Mouse (Mus musculus) liver, adult 10 weeks (tissue): ENCODE results near the gene 1700092M07Rik. TPM values are rescaled to one million over a fixed set of nuclear protein-coding genes. Genes with fewer than 3 reads are reported as not detected.

Source experiments
- polyA plus RNA-seq: library from polyadenylated mRNA; stranded (reverse); fragments of 350-450 nt; fragmentation: Illumina TruSeq; extraction: RNeasy Lipid Tissue Mini Kit (QIAGEN cat#74804); gene quantifications from one replicate; pipeline ENCODE4 v1.2.3, GENCODE M21; 2014; ENCODE audit warnings: low read depth, low replicate concordance

1700092M07Rik gene
- polyA plus RNA-seq: not detected

GRCm38 (mm10) chr19:8740603-8741002, at the start of gene 1700092M07Rik:
Gene 1700092M07Rik, plus strand, starts transcription at chr19:8740718.

DNA sequence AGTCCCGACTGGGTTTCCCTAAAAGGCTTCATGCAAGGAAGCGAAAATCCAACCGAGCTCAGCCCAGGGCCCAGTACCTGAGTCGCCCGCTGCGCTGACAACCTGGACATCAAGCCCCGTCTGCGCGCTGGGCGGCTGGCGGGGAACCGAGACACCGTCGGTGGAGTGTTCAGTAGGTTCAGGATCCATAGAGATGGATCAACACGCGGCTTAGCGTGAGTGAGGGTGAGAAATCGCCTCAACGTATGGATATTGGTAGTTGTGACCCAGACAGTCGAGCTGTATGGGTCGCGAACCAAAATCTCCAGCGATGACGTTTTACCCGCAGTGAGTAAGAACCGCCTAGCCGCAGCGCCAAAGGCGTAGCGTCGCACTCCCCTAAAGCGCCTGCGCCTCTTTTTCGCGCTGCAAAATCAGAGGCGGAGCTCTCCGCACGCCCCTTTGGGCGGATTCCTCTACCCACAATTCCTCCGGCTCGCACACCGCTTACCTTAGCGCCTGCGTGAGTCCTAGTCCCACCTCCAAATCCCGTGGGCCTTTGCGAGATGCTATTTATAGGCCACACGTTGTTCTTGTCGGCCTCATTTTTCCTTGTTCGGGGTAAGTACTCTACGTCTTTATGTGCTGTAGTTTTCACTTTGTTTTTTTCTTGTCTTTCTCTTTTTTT, 17.5 kb upstream of the 1700092M07Rik start, which contains the start of gene Slc3a2:
Gene Slc3a2, minus strand, starts transcription at position 463 of the 667 bp plus-strand sequence.

GRCm38 (mm10) chr19:8735389-8736159, 4.9 kb upstream of the 1700092M07Rik start, which contains the start of gene Wdr74:
Gene Wdr74, plus strand, starts transcription at chr19:8735827.

GRCm38 (mm10) chr19:8741243-8741869, 838 bp downstream of the 1700092M07Rik start, which contains the start of gene Stx5a:
Gene Stx5a, plus strand, starts transcription at chr19:8741413.

GRCm38 (mm10) chr19:8756635-8757387, 16.3 kb downstream of the 1700092M07Rik start, which contains the start of gene Nxf1:
Gene Nxf1, plus strand, starts transcription at chr19:8757073.

GRCm38 (mm10) chr19:8770567-8771270, 30.2 kb downstream of the 1700092M07Rik start, which contains the start of gene Tmem223:
Gene Tmem223, plus strand, starts transcription at chr19:8770996.

DNA sequence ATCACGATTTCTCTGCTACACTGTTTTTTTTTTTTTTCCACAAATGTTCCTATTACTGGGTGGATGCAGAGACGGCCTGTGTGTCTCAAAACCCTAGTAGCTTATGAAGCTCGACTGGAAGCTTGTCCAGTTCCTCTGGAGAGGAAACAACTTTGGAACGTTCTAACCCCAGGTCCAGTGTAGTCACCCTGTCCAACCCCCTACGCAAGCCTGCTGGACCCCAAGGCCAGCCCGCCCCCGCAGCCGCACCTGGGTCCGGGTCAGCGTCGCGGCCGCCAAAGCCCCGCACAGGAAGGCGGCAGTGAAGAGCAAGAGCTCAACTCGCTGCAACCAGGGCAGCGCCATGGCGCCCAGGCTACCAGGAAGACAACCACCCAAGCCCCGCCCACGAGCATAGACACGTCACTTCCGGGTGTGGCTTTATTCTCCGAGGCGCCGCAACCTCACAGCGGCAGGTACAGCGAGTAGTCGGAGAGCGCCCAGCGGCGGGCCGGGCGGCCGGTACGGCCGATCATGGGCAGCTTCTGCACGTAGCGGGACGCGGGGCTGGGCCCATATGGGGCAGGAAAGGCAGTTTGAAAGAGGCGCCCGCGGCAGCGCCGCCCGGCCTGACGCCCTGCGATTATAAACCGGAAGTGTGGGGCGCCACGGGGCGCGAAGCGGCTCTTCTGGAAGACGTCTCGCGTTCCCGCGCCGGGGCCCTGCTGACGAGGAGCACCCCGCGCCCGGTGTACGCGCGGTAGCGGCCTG, 33.7 kb downstream of the 1700092M07Rik start, which contains the start of gene Tmem179b:
Gene Tmem179b, minus strand, starts transcription at position 382 of the 750 bp plus-strand sequence.

DNA sequence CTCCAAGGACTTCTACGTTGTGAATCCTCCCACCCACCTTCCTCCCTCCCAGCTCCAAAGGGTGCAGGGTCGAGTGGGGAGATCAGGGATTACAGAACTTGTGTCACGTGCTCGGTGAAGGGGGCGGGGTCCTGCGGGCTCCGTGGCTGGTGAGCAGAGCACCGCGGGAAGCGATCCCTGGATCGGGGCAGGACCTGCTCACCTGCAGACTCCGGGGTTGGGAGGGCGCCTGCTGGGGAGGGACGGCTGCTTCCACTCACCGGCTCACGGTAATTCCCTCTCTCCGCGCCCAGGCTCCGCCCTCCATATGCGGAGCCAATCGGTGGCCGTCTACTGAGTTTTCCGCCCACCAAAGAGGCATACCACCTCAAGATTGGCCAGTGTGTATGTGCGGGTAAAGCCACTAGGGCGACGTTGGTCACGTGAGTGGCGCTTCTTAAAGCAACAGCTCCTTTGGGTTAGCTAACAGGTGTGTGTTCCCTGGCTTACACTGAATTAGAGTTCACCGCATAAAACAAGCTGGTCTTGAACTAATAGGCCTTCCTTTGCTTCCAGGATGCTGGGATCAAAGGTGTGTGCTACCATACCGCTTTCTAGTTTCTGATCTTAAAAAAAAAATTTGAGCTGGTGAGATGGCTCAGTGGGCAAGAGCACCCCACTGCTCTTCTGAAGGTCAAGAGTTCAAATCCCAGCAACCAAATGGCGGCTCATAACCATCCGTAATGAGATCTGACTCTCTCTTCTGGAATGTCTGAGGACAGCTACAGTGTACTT, 45.7 kb downstream of the 1700092M07Rik start, which contains the start of gene Taf6l:
Gene Taf6l, minus strand, starts transcription at position 410 of the 774 bp plus-strand sequence.

Other genes with a start within 250 kb of the 1700092M07Rik start
- gene Slc22a8, start 149.5 kb upstream of the 1700092M07Rik start, polyA plus RNA-seq: not detected
- gene Slc22a6, start 122.7 kb upstream of the 1700092M07Rik start, polyA plus RNA-seq: not detected
- 0.08 TPM for gene Chrm1, start 76.9 kb upstream of the 1700092M07Rik start, polyA plus RNA-seq
- 49.2 TPM for gene Slc3a2, start 17.3 kb upstream of the 1700092M07Rik start, polyA plus RNA-seq
- 8.7 TPM for gene Wdr74, start 4.9 kb upstream of the 1700092M07Rik start, polyA plus RNA-seq
- gene Stx5a, start 695 bp downstream of the 1700092M07Rik start, polyA plus RNA-seq: 45.2 TPM
- gene Nxf1, start 16.4 kb downstream of the 1700092M07Rik start, polyA plus RNA-seq: 39.4 TPM
- gene Tmem223, start 30.3 kb downstream of the 1700092M07Rik start, polyA plus RNA-seq: 19.2 TPM
- 30.8 TPM for gene Tmem179b, start 33.7 kb downstream of the 1700092M07Rik start, polyA plus RNA-seq
- gene Taf6l, start 45.7 kb downstream of the 1700092M07Rik start, polyA plus RNA-seq: not detected
- gene Polr2g, start 57.9 kb downstream of the 1700092M07Rik start, polyA plus RNA-seq: 19.2 TPM
- gene Zbtb3, start 61.8 kb downstream of the 1700092M07Rik start, polyA plus RNA-seq: not detected
- gene Ttc9c, start 78.6 kb downstream of the 1700092M07Rik start, polyA plus RNA-seq: 27.0 TPM
- gene Hnrnpul2, start 79.3 kb downstream of the 1700092M07Rik start, polyA plus RNA-seq: 49.7 TPM
- not detected for gene AC129217.1, start 89.1 kb downstream of the 1700092M07Rik start, polyA plus RNA-seq
- 6.6 TPM for gene Bscl2, start 96.7 kb downstream of the 1700092M07Rik start, polyA plus RNA-seq
- not detected for gene Gng3, start 98.5 kb downstream of the 1700092M07Rik start, polyA plus RNA-seq
- gene Lrrn4cl, start 110.0 kb downstream of the 1700092M07Rik start, polyA plus RNA-seq: not detected
- 32.8 TPM for gene Ubxn1, start 130.8 kb downstream of the 1700092M07Rik start, polyA plus RNA-seq
- gene Uqcc3, start 140.2 kb downstream of the 1700092M07Rik start, polyA plus RNA-seq: 2.7 TPM
- gene Lbhd1, start 143.0 kb downstream of the 1700092M07Rik start, polyA plus RNA-seq: 49.1 TPM
- gene Gm49403, start 143.2 kb downstream of the 1700092M07Rik start, polyA plus RNA-seq: not detected
- gene 1810009A15Rik, start 148.1 kb downstream of the 1700092M07Rik start, polyA plus RNA-seq: 9.1 TPM
- not detected for gene Gm49416, start 148.2 kb downstream of the 1700092M07Rik start, polyA plus RNA-seq
- 0.77 TPM for gene Ints5, start 152.3 kb downstream of the 1700092M07Rik start, polyA plus RNA-seq
- gene Ganab, start 157.4 kb downstream of the 1700092M07Rik start, polyA plus RNA-seq: 79.5 TPM
- gene B3gat3, start 179.7 kb downstream of the 1700092M07Rik start, polyA plus RNA-seq: 6.2 TPM
- 0.50 TPM for gene Rom1, start 188.6 kb downstream of the 1700092M07Rik start, polyA plus RNA-seq
- 5.5 TPM for gene Eml3, start 188.8 kb downstream of the 1700092M07Rik start, polyA plus RNA-seq
- gene Mta2, start 201.2 kb downstream of the 1700092M07Rik start, polyA plus RNA-seq: 28.0 TPM
- 2.6 TPM for gene Tut1, start 213.1 kb downstream of the 1700092M07Rik start, polyA plus RNA-seq
- gene Eef1g, start 226.3 kb downstream of the 1700092M07Rik start, polyA plus RNA-seq: 44.9 TPM
- 3.2 TPM for gene Ahnak, start 248.6 kb downstream of the 1700092M07Rik start, polyA plus RNA-seq